Mouse (Mus musculus): ENCODE results near the gene Ripply3.

The Ripply3 gene

GRCm38 (mm10) chr16:94327781-94328711 lies at the start of gene Ripply3:
Ripply3 (plus strand) TSS chr16:94328420.
- peak; percentile 27 for DNase-seq

DNA sequence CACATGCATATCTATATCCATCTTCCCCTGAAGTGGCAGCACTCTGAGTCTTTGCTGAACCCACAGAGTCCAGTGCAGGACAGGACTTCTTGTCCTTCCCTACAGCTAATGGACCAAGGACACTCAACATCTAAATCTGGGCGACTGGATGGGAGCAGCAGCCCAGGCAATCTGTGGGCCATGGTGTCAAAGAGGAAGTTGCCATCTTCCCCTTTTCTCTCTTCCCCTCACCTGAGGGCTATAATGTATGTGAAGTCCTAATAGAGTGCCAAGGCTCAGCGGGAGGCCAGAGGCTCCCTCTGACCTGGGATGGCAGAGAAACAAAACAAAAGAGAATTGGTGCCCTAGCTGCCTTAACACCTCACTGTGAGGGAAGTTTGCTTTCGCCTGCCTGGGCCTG lies 44.2 kb upstream of the Ripply3 start:
- DNase-seq = no peak

DNA sequence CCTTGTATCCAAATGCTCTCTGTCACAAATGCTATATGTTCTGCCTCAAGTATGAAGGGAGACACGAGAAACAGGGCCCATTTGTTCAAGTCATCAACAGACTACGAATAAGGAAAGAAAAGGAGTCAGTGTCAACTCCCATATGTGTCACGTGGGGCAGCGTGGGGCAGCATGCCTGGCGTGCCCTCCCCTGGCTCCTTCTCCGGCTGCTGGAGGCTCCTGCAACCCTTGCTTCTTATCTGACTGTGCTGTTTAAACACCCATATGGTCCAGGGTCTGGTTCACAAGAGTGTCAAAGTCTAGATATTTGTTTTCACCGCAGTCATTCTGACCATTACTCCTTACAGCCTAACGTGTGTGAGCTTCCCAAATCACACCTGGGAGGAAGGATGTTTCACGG lies 40.4 kb upstream of the Ripply3 start:
- DNase-seq = peak in 1 of 2 experiments; percentile 11

- DNase-seq = peak in 1 of 2 experiments; percentile 66
These were observed 38.8 kb upstream of the Ripply3 start for GRCm38 (mm10) chr16:94289138-94290072.

GRCm38 (mm10) chr16:94290073-94290999 lies 37.9 kb upstream of the Ripply3 start:
- peak; percentile 89 to 95 for DNase-seq

- DNase-seq = no peak
These were observed 37.1 kb upstream of the Ripply3 start for GRCm38 (mm10) chr16:94291141-94291540.

DNA sequence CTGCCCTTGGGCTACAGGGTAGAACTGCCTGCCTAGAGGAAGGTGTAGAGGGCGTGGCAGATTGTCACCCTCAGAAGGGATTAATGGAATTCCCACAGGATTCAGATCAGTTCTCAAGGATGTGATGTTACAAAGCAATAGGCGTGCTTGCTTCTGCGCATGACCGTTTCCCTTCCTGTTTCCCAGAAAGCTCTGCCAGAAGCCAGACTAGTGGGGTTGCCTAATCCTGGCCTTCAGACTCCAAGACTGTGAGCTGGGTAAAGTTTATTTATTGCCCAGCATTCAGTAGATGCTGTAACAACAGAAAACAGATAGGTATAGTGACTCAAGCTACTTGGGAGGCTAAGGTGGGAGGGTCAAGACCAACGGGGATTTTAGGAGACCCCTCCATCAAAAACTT lies 30.1 kb upstream of the Ripply3 start:
- DNase-seq = no peak

GRCm38 (mm10) chr16:94299210-94299609 lies 29.0 kb upstream of the Ripply3 start:
- no peak for DNase-seq

DNA sequence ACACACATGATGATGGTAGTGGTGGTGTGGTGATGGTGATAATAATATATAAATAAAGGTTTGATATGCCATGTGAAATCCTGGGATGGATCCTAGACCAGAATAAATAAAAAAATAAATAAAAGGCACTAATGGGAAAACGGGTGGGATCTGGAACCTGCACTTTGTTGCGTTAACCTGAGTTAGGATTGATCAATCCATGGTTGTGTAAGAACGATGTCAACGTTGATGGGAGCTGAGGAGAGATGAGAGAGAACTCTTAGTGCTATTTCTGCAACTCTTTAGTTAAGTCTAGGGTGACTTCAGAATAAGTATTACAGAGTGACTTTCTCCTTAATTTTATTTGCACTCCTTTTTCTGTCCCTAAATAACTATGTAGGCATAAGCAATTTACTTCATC lies 27.0 kb upstream of the Ripply3 start:
- no peak for DNase-seq

DNA sequence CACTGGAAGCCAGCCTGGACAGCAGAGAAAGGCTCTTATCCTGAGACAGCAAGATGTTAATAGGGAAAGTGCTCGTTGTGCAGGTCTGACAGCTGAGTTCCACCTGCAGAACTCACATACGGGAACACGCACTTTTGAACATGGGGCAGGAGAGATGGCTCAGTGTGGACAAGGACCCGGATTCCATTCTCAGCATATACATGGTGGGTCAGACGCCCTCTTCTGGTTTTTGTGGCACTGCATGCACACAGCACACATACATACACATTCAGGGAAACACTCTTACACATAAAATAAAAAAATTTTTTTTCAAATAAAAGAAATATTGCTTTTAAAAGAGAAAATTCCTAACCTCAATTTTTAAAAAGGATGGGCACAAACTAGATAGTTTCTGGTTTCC lies 26.5 kb upstream of the Ripply3 start:
- DNase-seq = peak in 1 of 2 experiments; percentile 50

DNA sequence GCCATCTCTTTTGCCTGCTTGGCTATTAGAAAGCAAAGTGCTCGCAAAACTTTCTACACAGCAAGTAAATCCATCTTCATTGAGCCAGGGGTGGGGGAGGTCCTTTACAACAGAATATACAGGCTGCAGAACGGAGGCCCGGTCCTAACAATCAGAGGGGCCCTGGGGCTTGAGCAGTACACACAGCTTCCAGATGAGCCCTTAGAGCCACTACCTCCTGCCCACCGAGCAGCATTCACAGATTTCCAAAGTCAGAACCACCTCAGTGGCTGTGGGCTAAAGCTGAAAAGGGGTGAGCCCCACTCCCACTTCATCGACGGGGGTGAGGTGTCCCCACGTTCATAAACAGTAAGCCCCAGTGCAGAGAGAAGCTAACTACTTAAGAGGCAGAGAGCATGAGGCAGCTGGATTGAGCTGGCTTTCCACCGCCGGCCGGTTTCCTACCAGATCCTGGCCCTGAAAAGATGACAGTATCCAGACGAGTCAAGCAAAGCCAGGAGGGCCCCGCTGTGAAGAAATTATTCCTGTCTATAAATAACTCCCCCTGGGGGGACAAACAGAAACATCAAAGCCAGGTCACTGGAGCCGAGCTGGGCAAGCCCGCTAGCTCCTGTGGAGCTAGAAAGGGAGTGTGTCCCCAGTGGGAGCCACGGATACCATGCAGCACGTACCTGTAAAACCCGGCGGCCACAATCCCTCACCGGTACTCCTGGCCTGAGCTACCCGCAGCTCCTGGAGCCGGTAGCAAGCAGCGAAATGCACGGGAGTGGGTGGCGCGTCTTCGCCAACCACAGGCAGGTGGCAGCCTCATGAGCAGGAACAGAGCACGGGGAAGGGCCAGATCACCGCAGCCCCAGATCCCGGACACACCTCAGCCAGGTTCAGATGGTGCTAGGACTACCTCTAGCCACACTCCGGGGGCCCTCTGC lies 25.7 kb upstream of the Ripply3 start:
- DNase-seq = peak; percentile 85 to 86

DNA sequence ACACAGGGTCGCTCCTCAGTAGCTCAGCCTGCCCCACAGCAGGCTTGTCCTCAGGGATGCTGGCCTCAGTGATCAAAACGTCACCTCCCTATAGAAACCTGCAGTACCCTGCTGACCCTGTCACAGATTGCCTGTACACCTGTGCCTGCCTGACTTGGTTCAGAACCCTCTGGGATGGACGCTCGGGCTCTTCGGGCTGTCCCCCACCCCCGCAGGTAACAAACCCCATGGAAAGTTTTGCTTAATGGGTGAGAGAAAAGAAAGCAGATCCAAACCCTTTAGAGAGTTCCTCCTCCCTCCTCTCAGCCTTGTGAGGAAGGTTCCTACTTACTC lies 25.1 kb upstream of the Ripply3 start:
- no peak for DNase-seq

DNA sequence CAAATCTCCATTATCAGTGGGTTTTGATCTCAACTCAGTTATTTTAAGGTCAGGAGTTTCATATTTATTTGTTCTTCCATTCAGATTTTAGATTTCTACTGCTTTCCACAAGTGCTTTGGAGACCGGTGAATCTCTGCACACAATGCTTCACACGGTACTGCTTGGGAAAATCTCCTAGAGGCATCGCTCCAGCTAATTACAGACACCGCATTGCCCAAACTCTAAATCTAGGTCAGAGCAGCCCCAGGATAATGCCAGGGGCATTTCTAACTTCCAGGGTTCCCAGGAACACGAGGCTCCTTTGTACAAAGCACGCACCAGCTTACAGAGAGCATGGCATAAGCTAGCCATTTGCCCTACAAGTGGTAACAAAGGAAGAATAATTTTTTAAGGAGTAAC lies 20.7 kb upstream of the Ripply3 start:
- DNase-seq = peak; percentile 65 to 66

GRCm38 (mm10) chr16:94307942-94308341 lies 20.3 kb upstream of the Ripply3 start:
- DNase-seq = no peak

GRCm38 (mm10) chr16:94309025-94309424 lies 19.2 kb upstream of the Ripply3 start:
- DNase-seq = peak in 1 of 2 experiments; percentile 44

GRCm38 (mm10) chr16:94311416-94311815 lies 16.8 kb upstream of the Ripply3 start:
- no peak for DNase-seq

GRCm38 (mm10) chr16:94311931-94312330 lies 16.3 kb upstream of the Ripply3 start:
- DNase-seq = no peak

DNA sequence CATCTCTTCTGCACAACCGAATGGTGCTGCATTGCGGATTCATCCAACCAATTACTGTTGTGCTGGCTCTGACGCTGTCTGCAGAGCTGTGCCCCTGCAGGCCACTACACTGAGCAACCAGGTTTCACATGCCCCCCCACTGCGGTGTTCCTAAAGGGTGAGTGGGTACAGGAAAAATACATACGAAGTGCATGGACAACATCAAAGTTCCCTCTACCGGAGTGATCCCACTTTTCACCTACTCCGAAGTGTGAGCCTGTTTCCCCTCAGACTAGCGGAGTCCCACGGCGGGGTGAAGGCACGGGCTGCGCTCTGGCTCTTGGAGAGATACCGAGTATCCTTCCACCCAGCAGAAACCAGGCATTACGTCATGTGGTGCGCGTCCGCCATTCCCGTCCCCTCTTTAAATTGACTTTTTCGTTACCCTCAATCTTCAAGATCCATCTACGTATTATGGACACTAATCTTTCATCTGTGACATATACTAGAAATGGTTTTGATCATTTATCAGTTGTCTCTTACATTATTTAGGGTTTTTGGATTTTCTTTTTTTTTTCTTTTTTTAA lies 15.5 kb upstream of the Ripply3 start:
- DNase-seq = peak; percentile 91 to 93

DNA sequence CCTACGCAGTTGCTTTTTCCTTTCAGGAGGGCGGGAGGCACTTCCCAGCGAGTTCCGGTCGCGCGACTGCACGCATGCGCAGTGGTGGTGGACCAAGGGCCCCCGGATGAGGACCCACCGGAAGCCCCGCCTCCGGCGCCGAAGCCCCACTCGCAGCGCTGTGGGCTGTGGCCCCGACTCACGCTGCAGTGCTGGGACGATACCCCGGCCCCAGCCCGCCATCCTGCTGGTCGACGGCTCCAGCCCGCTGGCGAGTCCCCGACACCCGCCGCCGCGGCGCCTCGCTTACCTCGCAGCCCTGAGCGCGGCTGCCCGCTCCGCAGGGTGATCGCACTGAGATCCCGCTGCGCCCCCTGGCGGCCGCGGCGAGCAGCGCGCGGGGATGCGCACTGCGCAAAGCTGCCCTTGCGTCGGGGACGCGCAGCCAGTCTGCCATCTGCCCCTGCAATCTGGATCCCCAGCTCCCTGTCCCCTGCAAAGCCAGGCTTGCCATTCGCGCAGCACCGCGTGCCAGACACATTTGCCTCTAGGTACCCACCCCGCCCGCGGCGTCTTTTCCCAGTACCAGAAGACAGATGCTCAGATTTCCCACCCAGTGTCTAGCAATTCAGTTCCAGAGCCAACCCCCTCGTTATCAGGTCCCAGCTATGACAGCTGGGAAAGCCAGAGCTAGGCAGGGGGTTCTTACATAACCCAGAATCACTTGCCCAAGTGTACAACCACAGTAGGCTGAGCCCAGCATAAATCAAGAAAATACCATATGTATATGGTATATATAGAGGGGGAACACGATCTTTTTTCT lies 14.8 kb upstream of the Ripply3 start, which contains the start of gene Hlcs:
TSS of gene Hlcs (minus strand) at position 343 of the 802 bp plus-strand sequence.
- peak; percentile 99 for DNase-seq

GRCm38 (mm10) chr16:94314626-94315025 lies 13.6 kb upstream of the Ripply3 start:
- DNase-seq = no peak
